Mouse (Mus musculus): Measurements from ENCODE around the gene Traf7.

Traf7 gene

GRCm38 (mm10) chr17:24477053-24477984 lies 50.4 kb downstream of the Traf7 start:
- peak in 1 of 2 experiments; percentile 37 for DNase-seq

DNA sequence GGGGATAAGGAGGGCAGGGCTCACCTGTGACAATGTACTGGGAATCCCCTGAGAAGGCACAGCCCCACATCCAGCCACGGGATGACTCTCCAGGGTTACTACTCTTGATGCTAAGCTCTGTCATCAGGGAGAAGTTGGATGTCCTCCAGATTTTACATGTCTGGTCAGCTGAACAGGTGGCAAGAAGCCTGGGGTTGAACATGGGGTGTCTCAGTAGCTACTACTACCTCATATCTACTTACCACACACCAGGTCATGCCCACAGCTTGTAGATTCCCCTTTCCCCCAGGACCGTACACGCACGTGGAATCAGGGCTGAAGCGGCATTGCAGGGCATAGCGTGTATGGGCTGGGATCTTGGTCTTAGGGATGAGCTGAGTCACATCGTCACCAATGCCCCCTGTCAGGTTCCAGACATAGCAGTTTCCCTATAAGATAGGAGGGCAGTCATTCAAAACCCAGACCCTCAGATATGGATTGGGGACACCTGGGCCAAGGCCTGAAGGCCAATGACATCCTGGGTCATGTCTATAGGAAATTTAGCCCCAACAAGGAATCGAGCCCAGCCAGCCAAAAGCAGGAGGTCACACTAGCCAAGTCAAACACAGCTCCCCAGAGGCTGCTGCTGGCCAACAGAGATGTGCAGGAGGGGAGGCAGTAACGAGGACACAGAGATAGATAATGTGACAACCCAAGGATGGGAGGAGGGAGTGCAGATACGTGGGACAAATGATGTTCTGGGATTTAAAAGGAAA lies 51.5 kb downstream of the Traf7 start:
- no peak for DNase-seq

DNA sequence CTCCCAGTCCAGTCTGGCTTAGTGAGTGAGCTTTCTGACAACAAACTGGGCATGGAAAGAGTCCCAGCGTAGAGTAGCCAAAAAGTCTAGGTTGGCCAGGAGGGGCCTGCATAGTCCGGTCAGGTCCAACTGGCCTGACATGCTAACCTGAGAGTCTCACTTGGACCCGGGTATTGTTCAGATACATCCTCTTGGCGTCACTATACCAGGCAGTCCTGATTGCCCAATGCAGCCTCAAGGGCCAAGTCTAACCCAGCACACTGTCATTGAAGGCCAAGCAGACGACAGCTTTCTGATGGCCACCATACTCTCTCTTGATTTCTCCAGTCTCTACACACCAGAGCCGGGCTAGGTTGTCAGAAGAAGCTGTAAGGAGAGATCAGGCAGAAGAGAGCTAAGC lies 52.2 kb downstream of the Traf7 start:
- DNase-seq = no peak

GRCm38 (mm10) chr17:24474557-24474956 lies 53.2 kb downstream of the Traf7 start:
- no peak for DNase-seq

DNA sequence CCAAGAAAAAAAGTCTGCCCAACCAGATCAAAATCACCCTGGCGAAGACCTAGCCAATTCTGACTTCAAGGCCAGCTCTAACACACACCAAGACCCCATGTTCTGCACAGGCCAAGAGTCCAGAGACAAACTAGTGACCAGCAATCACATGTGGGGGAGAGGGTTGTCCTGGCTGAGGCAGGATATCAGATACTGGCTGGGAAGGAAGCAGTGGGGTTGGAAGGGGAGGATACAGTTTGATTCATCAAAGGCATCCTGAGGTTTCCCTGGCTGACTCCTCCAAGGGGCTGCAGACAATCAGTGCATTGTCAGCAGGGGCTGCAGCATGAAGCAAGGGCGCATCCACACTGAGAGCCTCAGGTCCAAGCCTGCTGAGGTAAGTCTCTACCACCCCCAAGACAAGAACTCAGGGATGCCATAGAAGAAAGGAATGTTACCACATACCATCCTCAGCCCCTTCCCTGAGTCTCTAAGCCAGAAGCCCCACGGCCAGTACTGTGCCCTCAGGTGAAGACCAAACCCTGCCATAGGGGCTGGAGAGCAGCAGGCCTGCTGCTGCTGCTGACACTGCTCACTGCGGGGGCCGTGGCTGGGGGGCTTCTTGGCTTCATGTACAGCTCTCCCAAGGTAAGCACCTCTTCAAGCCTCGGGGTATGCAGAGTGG lies 54.0 kb downstream of the Traf7 start, which contains the start of gene Bricd5:
TSS of gene Bricd5 (plus strand) at position 273 of the 664 bp plus-strand sequence.
- DNase-seq = no peak

DNA sequence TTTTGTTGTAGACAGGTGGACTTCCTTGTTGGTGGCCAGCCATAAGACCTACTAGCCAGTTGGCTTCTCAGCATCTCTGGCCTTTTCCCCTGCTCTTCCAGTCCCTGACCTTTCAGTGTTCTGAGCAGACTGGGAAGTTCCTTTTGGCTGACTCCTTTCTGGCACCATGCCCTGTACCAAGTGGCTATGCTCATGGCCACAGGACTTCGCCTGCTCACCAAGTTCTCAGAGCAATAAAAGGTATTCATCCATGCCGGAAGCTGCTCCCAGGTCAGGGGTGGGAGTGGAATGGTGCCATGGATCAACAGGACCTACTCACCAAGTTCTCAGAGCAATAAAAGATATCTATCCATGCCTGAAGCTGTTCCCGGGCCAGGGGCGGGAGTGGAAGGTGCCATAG lies 55.2 kb downstream of the Traf7 start:
- DNase-seq = peak; percentile 91 to 95

DNA sequence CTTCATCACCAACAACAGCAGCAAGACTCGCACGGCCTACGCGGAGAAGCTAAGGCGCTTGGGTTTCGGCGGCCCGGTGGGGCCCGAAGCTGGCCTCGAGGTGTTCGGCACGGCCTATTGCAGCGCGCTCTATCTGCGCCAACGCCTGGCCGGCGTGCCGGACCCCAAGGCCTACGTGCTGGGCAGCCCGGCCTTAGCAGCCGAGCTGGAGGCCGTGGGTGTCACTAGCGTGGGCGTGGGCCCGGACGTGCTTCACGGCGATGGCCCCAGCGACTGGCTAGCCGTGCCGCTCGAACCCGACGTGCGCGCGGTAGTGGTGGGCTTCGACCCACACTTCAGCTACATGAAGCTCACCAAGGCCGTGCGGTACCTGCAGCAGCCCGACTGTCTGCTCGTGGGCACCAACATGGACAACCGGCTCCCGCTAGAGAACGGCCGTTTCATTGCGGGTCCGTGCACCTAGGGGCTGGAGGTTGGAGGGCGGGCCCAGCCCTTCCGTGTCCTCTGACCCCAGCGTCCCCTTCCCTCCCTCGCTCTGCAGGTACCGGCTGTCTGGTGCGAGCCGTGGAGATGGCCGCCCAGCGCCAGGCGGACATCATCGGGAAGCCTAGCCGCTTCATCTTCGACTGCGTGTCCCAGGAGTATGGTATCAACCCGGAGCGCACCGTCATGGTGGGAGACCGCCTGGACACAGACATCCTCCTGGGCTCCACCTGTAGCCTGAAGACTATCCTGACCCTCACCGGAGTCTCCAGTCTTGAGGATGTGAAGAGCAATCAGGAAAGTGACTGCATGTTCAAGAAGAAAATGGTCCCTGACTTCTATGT lies 56.8 kb downstream of the Traf7 start:
- DNase-seq = peak; percentile 27 to 55

GRCm38 (mm10) chr17:24469910-24470602 lies 57.7 kb downstream of the Traf7 start, which contains the start of the genes E4f1 and Pgp:
TSS of gene E4f1 (minus strand) at chr17:24470313.
TSS of gene Pgp (plus strand) at chr17:24470392.
- DNase-seq = peak; percentile 99 to 100

- no peak for DNase-seq
These were observed 58.3 kb downstream of the Traf7 start for GRCm38 (mm10) chr17:24469336-24469909.

DNA sequence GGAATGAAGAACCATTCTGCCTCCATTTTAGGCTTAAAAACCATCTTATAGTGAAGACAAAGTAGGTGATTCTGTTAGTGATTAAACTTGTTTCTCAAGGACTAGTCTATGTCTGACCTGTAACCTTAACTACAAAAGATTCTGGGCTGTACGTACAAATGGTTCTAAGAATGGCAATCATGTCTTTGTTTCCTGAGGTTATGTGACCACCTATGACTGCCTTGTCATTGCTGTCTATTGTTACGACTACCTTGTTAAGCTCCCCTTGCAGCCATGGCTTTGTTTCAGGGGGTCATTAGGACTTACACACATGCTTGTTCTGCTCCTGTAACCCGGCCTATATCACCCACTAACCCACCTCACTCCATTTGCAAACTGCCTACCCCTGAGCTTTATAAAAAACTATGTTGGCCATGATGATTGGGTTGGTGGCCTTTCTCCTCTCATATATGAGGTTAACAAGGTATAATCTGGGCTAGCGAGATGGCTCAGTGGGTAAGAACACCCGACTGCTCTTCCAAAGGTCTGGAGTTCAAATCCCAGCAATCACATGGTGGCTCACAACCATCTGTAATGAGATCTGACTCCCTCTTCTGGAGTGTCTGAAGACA lies 59.0 kb downstream of the Traf7 start:
- DNase-seq = no peak

GRCm38 (mm10) chr17:24463374-24464133 lies 64.2 kb downstream of the Traf7 start:
- peak; percentile 34 to 66 for DNase-seq

DNA sequence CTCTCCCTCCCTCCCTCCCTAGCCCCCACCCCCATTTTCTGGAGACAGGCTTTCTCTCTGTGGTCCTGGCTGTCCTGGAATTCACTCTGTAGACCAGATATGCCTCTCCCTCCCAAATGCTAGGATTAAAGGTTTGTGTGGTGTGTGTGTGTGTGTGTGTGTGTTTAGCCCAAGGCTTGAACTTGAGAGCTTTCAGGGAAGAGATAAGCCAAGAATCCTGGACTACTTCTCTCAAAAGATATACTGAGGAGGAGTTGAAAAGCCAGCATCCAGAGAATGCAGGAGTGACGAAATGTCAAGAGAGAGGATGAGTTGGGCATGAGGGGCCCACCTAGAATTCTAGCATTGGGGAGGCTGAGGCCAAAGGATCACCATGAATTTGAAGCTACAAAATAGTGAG lies 64.8 kb downstream of the Traf7 start:
- DNase-seq = no peak

DNA sequence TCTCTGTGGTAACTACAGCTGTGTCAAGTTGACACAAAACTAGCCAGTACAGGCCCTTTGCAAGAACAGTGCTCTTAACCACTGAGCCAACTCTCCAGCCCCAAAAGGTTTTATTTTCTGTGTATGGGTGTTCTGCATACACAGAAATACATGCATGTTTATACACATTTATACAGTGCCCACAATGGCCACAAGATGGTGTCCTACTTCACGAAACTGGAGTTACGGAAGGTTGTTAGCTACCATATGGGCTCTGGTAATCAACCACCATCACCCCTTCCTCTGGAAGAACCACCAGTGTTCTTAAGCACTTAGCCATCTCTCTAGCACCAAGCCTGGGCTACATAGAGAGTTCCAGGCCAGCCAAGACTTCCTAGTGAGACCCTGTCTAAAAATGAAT lies 66.2 kb downstream of the Traf7 start:
- peak in 1 of 2 experiments; percentile 63 for DNase-seq

Data from kidney, postnatal 25 days (tissue).